Mouse (Mus musculus) spleen, postnatal 4 days (tissue): ENCODE measurements around the gene Ldlr.
"Not testable (repeated sequence)": the region's sequence is repeated elsewhere in the genome, so short reads cannot be mapped to it uniquely, and the experiment has no call there.

Experiments
- DNase-seq, 2 experiments: peaks; one replicate each; pipeline ENCODE4 v3.0.0; 2022; ENCODE audit warnings: low spot score in 2 of 2

Ldlr gene

DNA sequence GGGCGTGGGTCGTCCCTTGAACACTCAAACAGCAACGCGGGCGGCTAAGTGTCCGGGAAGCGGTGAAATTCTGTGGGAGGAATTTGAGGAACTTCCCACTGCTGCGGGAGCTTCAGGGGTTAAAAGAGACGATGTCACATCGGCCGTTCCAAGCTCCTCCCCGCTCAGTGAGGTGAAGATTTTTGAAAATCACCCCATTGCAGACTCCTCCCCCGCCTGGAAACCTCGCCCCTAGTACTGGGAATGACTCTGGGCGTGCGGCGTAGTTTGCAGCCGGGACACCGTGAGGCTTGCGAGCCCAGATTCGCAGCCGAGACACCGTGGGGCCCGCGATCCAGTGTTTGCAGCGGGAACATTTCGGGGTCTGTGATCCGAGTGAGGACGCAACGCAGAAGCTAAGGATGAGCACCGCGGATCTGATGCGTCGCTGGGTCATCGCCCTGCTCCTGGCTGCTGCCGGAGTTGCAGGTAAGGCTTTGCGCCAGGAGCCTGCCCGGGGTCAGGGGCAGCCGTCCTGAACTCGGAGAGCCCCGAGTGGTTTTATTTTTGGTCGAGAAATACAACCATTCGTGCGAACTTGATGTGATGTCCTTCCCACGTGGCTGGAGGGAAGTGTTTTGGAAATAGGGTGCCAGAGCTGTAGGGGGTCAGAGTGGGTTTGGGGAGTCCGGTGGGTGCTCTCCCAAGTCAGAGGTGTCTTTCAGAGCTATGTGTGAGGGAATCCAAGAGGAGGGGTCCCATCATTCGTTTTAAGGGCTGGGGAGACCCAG lies at the start of gene Ldlr:
Gene Ldlr (plus strand): TSS at position 107 of the 770 bp plus-strand sequence.
- DNase-seq = peak; percentile 76 to 84

DNA sequence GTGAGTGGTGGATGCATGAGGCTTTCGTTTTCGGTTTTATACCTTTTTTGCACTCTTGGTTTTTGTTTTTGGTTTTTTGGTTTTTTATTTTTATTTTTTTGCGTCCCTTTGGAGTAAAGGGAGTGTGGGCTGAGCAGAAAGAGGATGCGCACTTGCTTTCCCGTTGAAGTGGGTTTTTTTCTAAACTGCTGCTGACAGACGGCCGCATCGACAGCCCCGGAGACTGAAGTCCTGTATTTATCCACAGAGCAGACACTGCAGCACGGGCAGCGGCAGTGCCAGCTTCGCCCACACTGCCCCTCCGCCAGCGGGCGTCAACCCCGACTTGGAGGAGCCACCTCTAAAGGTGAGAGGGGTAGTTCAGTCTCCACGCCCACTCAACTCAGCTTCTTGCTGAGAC lies 45.6 kb upstream of the Ldlr start:
- DNase-seq = no peak

DNA sequence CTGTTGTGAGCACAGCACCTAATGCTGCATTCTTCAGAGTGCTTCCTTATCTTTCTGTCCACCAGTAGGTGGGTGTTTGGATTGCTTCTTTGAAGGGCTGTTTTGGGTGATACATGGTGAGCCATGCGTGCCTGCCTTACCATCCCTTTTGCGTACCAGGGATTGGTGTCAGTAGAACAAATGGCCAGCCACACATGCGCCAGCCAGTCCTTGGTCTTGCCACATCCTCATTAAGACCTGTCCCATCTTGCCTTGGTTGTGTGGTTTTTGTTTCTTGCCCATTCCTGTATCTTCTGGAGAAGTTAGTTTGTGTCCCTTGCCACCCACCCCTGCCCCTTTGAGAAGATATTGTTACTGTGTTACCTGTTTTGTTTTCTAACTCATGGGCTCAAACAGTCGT lies 42.8 kb upstream of the Ldlr start:
- no peak for DNase-seq

DNA sequence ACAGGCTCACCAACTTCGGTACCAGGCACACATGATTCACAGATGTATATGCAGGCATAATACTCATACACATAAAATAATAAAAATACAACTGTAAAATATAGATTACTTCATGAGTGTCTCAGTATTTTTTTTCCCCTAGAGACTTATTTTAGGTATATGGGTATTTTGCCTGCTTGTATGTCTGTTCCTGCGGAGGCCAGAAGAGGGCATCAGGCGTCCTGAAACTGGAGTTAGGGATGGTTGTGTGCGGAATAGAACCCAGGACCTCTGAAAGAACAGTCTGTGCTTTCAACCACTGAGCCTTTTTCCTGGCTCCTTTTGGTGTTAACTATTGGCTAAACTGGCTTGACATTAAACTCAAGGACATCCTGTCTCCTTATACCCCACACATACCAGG lies 40.5 kb upstream of the Ldlr start:
- no peak for DNase-seq

DNA sequence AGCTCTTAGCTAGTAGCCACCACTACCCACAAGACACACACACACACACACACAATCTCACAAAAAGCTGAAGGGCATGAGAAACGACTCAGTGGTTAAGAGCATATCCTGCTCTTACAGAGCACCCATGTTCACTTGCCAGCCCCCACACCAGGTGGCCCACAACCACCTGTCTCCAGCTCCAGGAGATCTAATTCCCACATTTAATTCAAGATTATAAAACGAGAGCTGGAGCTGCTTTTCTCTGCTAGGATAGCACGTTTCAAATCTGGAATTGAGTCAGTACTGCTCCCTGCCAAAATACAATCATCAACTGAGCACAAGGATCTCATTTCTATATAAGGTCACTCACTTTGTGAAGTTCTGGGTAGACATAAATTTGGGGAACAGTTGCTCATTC lies 39.4 kb upstream of the Ldlr start:
- DNase-seq = no peak

DNA sequence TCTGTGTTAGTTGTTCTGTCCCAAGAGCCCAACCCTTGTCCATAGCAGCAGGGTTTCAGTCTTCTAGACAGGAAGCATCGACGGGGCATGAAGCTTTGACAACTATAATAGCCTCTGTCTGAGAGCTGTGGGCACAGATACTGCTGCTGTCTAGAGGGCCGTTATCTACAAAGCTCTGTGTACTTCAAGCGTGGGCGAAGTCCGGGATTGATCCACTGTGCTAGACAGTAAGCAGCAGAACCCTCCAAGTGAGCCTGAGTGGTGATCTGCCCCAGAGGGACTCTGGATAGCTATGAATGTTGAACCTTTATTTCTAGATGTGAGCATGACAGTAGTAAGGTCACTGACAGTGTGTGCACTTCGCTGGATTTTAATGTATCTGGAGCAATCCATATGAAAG lies 34.7 kb upstream of the Ldlr start:
- DNase-seq = no peak

DNA sequence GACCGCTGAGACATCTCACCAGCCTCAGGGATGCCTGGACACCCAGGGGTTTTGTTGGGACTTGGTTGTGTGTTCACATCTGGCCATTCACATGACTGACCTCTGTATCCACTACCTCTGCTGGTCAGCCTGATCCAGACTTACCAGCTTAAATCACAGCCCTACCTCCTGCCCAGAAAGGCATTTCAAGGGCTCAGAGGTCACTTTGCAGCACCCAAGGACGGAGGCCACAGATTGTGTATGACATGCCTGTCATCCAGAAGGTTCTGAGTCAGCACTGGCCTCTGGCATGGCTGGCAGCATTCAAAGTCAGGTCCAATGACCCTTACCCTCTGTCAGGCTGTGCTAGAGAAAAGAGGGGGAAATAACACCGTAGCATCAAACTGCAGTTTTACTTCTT lies 33.3 kb upstream of the Ldlr start:
- DNase-seq = no peak

DNA sequence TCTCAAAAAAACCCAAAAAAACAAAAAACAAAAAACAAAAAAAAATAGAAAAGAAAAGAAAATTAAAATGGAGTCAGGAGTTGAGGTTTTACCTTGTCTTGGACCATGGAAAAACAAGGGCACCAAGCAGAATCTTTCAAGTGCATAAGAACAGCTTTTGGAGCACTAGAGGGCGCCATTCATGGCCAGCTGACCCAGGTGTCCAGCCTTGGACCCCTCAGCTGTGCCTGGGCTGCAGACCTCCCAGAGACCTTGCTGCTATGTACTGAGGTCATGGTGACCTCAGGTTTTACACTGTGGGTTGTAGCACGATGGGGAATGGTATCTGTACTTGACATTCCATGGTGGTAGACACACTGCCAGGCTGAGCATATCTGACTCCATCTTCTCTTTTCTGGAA lies 31.4 kb upstream of the Ldlr start:
- DNase-seq = peak in 1 of 2 experiments; percentile 21

DNA sequence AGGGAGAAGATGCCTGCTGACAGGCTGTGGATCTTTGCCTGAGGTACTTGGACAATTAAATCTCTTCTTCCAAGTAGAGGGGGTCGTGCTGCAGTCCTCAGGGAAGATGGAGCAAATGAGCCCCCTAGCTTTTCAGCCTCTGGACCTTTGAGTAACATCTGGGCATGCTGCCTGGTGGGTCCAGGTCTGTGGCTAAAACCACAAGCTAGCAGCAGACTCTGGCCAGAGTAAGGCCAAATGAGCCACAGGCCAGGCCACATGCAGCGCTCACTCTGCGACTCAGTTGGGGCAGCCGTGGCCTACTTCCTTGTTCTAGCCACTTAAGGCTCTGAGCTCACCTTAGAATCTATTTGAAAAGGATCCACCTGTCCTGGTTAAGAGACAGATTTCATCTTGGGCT lies 30.8 kb upstream of the Ldlr start:
- no peak for DNase-seq

DNA sequence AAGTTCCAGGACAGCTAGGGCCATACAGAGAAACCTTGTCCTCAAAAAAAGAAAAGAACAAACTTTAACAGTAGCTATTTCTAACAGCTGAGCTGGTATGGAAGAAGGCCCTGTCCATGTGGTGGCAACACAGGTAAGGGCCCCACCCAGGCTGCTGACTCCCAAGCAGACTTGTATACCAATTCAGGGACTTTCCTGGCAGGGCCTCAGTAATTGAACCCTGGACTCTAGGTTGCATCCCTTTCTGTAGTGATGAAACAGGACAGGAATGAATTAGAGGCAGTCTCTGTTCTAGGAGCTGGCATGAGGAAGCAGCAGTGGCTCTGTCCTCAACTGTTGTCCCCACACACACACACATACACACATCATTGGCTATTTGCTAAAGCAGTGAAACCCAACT lies 29.2 kb upstream of the Ldlr start:
- DNase-seq = no peak

DNA sequence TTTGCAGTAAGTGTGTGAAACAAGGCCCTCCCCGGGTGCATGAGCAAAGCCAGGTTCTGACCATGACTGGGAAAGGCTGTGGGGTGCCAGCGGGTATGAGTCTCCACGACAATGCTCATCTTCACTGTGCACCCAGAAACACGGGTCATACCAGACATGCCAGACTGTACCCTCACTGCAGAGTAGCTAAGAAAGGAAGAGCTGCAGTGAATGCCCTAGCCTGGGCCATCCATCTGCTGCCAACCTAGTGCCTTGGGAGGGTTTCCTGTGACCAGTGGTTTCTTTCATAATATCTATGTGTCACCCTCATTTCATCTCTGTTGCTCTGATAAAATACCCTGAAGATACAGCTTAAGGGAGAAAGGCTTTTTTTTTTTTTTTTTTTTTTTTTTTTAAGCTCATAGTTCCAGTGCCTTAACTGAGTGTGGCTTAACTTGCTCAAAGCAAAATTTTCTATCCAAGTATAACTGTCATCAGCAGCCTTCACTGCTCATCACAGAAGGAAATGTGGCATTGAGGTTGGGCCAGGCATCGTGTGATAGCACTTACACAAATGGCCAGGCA lies 28.0 kb upstream of the Ldlr start:
- DNase-seq = no peak

DNA sequence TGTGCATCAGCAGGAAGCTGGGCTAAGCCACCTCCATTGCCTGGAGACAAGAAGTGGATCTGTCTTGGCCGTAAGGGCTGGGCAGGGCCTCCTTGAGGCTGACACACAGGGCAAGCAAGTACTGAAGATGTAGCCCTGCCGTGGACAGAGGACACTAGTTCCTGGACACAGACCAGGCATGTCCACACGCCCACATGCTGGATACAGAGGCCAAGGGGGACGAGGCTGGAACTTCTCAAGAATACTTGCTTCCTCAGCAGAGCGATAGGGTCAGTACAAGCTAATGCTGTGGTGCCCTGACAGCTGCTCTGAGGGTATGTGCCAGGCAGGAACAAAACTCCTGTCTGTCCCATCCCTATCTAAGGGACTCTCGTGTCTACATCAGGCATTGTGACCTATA lies 26.2 kb upstream of the Ldlr start:
- no peak for DNase-seq

DNA sequence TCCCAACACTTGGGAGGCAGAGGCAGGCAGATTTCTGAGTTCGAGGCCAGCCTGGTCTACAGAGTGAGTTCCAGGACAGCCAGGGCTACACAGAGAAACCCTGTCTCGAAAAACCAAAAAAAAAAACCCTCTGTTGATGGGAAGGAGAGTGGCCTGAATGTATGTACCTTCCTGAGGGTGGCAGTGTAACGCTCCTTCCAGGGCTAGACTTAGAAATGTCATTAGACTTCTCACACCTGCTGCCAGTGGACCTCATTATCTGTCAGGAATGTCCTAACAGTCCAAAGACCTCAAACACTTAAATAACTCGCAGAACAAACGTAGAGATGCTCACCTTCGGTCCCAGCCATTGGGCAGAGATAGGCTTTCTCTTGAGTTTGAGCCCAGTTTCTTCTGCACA lies 24.0 kb upstream of the Ldlr start:
- DNase-seq = not testable (repeated sequence)

DNA sequence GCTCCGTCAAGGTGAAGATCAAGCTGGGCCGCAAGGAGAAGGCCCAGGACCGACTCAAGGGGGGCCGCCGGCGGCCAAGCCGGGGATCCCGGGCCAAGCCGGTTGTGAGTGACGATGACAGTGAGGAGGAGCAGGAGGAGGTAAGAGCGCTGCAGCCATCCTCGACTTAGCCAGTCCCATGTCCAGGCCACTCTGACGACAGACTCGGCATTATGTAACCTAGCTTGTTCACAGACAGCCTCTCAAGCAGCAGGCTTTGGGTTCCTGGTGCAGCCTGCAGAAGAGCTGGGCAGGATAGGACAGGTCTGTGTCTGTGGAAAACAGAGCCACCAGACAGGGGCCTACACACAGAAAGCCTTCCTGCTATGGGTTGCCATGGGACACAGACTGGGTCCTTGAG lies 22.2 kb upstream of the Ldlr start:
- DNase-seq = no peak

DNA sequence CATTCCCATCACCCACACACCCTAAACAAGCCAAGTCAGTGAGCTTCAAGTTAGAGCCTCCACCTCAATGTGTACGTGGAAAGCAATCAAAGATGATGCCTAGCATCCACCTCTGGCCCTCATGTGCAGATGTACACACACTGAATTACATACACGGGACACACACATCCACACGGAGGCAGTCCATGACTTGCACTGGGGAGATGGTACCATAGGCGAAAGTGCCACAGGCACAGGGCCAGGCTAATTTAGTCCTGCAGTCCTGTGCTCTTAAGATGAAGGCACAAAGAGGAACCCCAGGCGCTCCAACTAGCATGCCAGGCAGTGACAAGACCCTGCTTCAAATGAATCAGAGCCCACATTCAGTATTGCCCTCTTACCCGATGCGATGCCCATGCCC lies 19.8 kb upstream of the Ldlr start:
- DNase-seq = no peak

DNA sequence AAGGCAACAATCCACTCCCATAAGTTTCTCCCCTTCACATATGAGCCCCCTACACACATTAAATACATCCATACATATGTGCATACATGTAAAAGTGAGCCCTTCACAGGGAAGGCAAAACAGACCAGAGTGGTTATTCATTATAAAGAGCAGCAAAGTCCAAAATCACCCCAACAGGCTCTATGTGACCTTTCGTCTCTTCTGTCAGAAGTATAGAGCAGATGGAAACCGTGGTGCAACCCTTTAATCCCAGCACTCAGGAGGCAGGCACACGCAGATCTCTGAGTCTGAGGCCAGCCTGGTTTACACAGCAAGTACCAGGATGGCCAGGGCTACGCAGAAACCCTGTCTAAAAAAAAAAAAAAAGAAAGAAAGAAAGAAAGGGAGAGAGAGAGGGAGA lies 17.2 kb upstream of the Ldlr start:
- no peak for DNase-seq

DNA sequence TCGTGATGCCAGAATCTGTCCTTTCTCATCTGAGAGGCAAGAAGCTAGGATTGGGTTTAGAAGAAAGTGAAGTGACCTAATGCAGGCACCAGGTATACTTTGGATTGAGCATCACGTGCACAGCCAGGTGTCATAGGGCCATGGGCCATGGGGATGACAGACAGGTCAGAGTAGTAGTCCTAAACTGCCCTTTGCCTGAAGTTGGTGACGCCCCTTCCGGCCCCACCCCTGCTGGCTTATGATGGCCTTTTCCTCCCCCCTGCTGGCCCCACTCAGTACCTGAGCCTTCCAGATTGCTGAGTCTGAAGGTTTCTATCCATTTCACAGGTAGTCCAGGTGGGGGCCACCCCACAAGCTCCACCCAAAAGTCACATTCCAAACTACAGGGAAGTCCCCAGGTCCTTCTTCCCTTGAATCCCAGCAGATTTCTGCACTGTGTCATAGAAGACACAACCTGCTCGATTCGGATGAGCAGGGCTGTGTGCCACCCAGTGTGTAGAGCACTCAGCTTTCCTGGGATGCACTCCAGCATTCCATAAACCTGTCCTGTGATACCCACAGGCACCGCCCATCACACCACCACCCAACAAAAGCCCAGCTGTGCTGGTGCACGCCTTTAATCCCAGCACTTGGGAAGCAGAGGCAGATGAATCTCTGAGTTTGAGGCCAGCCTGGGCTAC lies 16.6 kb upstream of the Ldlr start:
- DNase-seq = no peak

DNA sequence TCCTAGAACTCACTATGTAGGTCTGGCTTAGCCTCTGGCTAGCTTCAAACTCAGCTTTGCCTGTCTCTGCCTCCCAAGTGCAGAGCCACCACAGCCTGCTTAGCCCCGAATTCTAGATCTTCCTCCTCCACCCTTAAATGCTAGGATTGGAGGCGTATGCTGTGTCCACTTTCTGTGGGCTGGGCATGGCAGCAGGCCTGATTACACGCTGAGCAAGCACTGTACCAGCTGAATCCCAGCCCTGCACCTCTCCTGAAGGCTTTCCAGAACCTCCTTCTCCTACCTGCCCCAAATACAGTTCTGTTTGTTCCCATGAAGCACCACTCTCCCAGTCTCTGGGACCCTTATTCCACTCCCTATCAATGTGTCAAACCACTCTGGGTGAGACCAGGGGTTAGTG lies 13.9 kb upstream of the Ldlr start:
- no peak for DNase-seq

DNA sequence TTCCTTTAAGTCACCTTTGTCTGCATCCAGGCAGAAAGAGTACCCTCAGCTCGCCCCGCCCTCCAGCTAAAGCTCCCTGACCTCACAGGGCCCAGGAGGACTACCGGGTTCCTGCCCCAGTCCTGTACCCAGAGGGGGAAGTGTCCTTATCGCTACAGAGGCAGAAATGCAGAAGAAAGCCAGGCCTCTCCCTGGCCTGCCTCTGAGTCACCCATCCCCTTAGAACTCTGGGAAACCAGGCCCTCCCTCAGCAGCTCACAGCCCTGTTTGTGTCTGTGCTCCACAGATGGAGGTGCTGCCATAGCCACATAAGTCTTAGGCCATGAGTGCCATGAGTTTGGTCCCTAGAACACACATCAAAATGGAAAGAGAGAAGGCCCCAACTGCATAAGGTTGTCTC lies 8.0 kb upstream of the Ldlr start:
- peak in 1 of 2 experiments; percentile 41 for DNase-seq

DNA sequence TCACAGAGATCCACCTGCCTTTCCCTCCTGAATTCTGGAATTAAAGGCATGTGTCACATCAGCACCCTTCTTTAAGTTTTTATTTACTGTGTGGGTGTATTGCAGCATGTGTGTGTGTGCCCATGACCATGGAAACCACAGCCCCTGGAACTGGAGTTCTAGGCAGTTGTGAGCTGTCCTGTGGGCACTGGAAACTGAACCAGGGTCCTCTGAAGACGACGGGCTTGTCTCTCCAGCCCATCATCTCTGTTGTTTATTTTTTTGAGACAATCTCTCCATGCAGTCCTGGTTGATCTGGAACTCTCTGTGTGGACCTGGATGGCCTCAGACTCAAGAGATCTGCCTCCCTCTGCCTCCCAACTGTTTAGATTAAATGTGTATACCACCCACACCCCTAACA lies 6.3 kb upstream of the Ldlr start:
- no peak for DNase-seq

DNA sequence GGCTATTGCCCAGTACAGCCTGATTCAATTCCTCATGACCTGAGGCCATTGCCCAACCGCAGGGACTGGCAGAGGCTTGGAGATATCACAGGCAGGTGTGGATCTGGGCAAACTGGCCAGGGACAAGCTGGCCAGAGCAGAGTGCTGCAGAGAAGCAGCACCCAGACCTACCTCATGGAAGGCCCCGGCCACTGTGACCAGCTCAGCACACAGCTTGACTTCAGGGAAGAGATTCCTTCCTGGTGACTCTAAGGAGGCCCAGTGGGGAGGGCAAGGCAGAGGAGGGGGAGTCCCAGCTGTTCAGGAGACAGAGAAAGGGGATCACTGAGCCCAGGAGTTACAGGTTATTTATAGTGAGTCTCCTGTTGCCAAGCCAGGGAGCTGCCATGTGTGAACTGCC lies 2.2 kb upstream of the Ldlr start:
- DNase-seq = no peak

DNA sequence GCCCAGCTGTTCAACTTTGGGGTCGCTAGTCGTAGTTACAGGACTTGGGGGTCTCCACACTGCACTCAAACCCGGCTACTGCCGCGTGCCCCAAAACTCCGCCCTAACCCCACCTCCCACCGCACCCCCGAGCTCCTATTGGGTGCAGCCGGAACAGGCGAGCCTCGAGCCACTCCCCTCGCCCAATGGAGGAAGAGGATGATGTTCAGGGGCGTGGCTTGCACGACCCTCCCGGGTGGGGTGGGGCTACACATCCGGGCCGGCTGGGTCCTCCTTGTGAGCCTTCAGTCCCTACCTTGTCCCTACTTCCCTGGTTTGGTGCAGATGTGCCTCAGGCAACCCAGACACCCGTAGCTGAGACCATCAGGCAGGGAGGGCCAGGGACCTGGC lies 859 bp downstream of the Ldlr start:
- peak; percentile 84 to 89 for DNase-seq
